Mouse (Mus musculus): Measurements from ENCODE around the gene Nadsyn1. TPM values are rescaled to one million over a fixed set of nuclear protein-coding genes. Genes with fewer than 3 reads are reported as not detected.
A peak's percentile ranks its signal among the peaks of the same experiment; 100 is the strongest.

Nadsyn1 gene
- polyA plus RNA-seq, 1 experiment from 2014 or later = 8.8 TPM

- DNase-seq (ENCODE audit: extremely low spot score, low spot score) = peak; percentile 70
- H3K4me3 ChIP-seq = peak overlapping the region; percentile 51
- no peaks in the 10 kb centered on the region for H3K36me3 ChIP-seq (replicated peaks)
- H3K9me3 ChIP-seq = no peaks in the 10 kb centered on the region
- 5% methylated on average over 15 of the region's 15 CpGs for WGBS
- H3K4me1 ChIP-seq = peaks cover 17% of the 10 kb centered on the region
- H3K27ac ChIP-seq = peak overlapping the region; percentile 71
- peaks cover 68% of the 10 kb centered on the region for H3K27me3 ChIP-seq (ENCODE audit: poor library complexity, severe bottlenecking)
Observed at GRCm38 (mm10) chr7:143757027-143757390, 65.6 kb downstream of the Nadsyn1 start.

- Histone ChIP-seq H3K27ac (peak within 1 kb of the TSS; percentile 71), H3K36me3 (replicated peaks) (no peaks in the 10 kb centered on the region), H3K27me3 (ENCODE audit: poor library complexity, severe bottlenecking) (peaks cover 74% of the 10 kb centered on the region), H3K4me3 (peak within 1 kb of the TSS; percentile 51), H3K9me3 (no peaks in the 10 kb centered on the region), H3K4me1 (peaks cover 17% of the 10 kb centered on the region)
- WGBS = 32% methylated on average over 22 of the region's 22 CpGs
- DNase-seq (ENCODE audit: extremely low spot score, low spot score) = no peak
Observed at GRCm38 (mm10) chr7:143756125-143757026, 66.3 kb downstream of the Nadsyn1 start, which contains the start of gene Osbpl5. TSS of gene Osbpl5 (minus strand) at chr7:143756985.

- DNase-seq (ENCODE audit: extremely low spot score, low spot score) = no peak
- 77% methylated on average over 9 of the region's 9 CpGs for WGBS
- Histone ChIP-seq H3K9me3 (no peaks in the 10 kb centered on the region), H3K4me1 (peaks cover 17% of the 10 kb centered on the region), H3K36me3 (replicated peaks) (no peaks in the 10 kb centered on the region), H3K4me3 (0 out of 2 replicates have a peak overlapping the region, but pooled peaks have one; percentile 51), H3K27me3 (ENCODE audit: poor library complexity, severe bottlenecking) (peaks cover 75% of the 10 kb centered on the region), H3K27ac (no peak overlapping the region)
Observed at GRCm38 (mm10) chr7:143755357-143756124, 67.1 kb downstream of the Nadsyn1 start.

- peak; percentile 54 for DNase-seq (ENCODE audit: extremely low spot score, low spot score)
- Histone ChIP-seq H3K27me3 (ENCODE audit: poor library complexity, severe bottlenecking) (peaks cover 80% of the 10 kb centered on the region), H3K4me1 (peaks cover 17% of the 10 kb centered on the region), H3K4me3 (no peak overlapping the region), H3K36me3 (replicated peaks) (no peaks in the 10 kb centered on the region), H3K9me3 (no peaks in the 10 kb centered on the region), H3K27ac (no peak overlapping the region)
- whole genome bisulfite sequencing = 49% methylated on average over 5 of the region's 5 CpGs
Observed at GRCm38 (mm10) chr7:143753990-143754715, 68.5 kb downstream of the Nadsyn1 start.

- WGBS = 88% methylated on average over 3 of the region's 3 CpGs
- peaks cover 65% of the 10 kb centered on the region for H3K27me3 ChIP-seq (ENCODE audit: poor library complexity, severe bottlenecking)
Observed at GRCm38 (mm10) chr7:143752606-143753005, 70.0 kb downstream of the Nadsyn1 start.

GRCm38 (mm10) chr7:143752056-143752455, 70.6 kb downstream of the Nadsyn1 start:
- H3K27ac ChIP-seq = no peak overlapping the region
- H3K9me3 ChIP-seq = no peaks in the 10 kb centered on the region
- H3K36me3 ChIP-seq (replicated peaks) = no peaks in the 10 kb centered on the region
- peaks cover 26% of the 10 kb centered on the region for H3K4me1 ChIP-seq
- no peak for DNase-seq (ENCODE audit: extremely low spot score, low spot score)
- H3K27me3 ChIP-seq (ENCODE audit: poor library complexity, severe bottlenecking) = peaks cover 59% of the 10 kb centered on the region
- 84% methylated on average over 4 of the region's 4 CpGs for WGBS
- H3K4me3 ChIP-seq = no peak overlapping the region

More at GRCm38 (mm10) chr7:143752606-143753005, 70.0 kb downstream of the Nadsyn1 start:
- DNase-seq (ENCODE audit: extremely low spot score, low spot score) = no peak
- no peak overlapping the region for H3K4me3 ChIP-seq
- H3K9me3 ChIP-seq = no peaks in the 10 kb centered on the region
- H3K4me1 ChIP-seq = peaks cover 31% of the 10 kb centered on the region
- H3K36me3 ChIP-seq (replicated peaks) = no peaks in the 10 kb centered on the region
- H3K27ac ChIP-seq = no peak overlapping the region

GRCm38 (mm10) chr7:143751380-143751779, 71.3 kb downstream of the Nadsyn1 start:
- Histone ChIP-seq H3K4me1 (peaks cover 19% of the 10 kb centered on the region), H3K4me3 (no peak overlapping the region), H3K9me3 (no peaks in the 10 kb centered on the region), H3K27ac (no peak overlapping the region), H3K27me3 (ENCODE audit: poor library complexity, severe bottlenecking) (peaks cover 54% of the 10 kb centered on the region), H3K36me3 (replicated peaks) (no peaks in the 10 kb centered on the region)
- DNase-seq (ENCODE audit: extremely low spot score, low spot score) = no peak
- WGBS = 77% methylated on average over 1 of the region's 1 CpGs

GRCm38 (mm10) chr7:143749045-143749444, 73.6 kb downstream of the Nadsyn1 start:
- Histone ChIP-seq H3K36me3 (replicated peaks) (no peaks in the 10 kb centered on the region), H3K9me3 (no peaks in the 10 kb centered on the region), H3K27ac (0 out of 2 replicates have a peak overlapping the region, but pooled peaks have one; percentile 62), H3K4me1 (peaks cover 15% of the 10 kb centered on the region), H3K4me3 (no peak overlapping the region; the same call in 1 of the 2 replicates), H3K27me3 (ENCODE audit: poor library complexity, severe bottlenecking) (peaks cover 31% of the 10 kb centered on the region)
- WGBS = 73% methylated on average over 3 of the region's 3 CpGs
- no peak for DNase-seq (ENCODE audit: extremely low spot score, low spot score)

GRCm38 (mm10) chr7:143748041-143748868, 74.4 kb downstream of the Nadsyn1 start:
- H3K27me3 ChIP-seq (ENCODE audit: poor library complexity, severe bottlenecking) = peaks cover 29% of the 10 kb centered on the region
- H3K4me3 ChIP-seq = peak overlapping the region; percentile 37
- WGBS = 4% methylated on average over 16 of the region's 16 CpGs
- H3K4me1 ChIP-seq = peaks cover 15% of the 10 kb centered on the region
- peak overlapping the region; percentile 62; the same call in 1 of the 2 replicates for H3K27ac ChIP-seq
- no peaks in the 10 kb centered on the region for H3K36me3 ChIP-seq (replicated peaks)
- DNase-seq (ENCODE audit: extremely low spot score, low spot score) = peak; percentile 87
- H3K9me3 ChIP-seq = no peaks in the 10 kb centered on the region
